Mouse (Mus musculus) forebrain, embryonic 10.5 days (tissue): Measurements from ENCODE around the gene Tpk1. TPM values are rescaled to one million over a fixed set of nuclear protein-coding genes. Genes with fewer than 3 reads are reported as not detected.
"Not testable (repeated sequence)": the region's sequence is repeated elsewhere in the genome, so short reads cannot be mapped to it uniquely, and the experiment has no call there.

Experiments used
- DNase-seq: peaks from one replicate; pipeline ENCODE4 v3.0.0-alpha.2; 2017; ENCODE audit warnings: low spot score; ENCODE audit errors: extremely low spot score
- H3K27ac ChIP-seq: fragments of 300-500 bp; sonication (generic); 2 replicates; pipeline ENCODE4 v1.5.1; 2016; ENCODE audit warnings: mild to moderate bottlenecking
- H3K27me3 ChIP-seq: fragments of 300-500 bp; sonication (generic); 2 replicates; pipeline ENCODE4 v1.6.1; 2016; ENCODE audit warnings: mild to moderate bottlenecking; ENCODE audit not compliant: poor library complexity, severe bottlenecking
- H3K36me3 ChIP-seq: fragments of 300-500 bp; sonication (generic); replicated peaks from 2 replicates; pipeline ENCODE4 v1.6.1; 2016; ENCODE audit warnings: mild to moderate bottlenecking, moderate library complexity
- H3K4me1 ChIP-seq: fragments of 300-500 bp; sonication (generic); 2 replicates; pipeline ENCODE4 v1.6.1; 2016
- H3K4me3 ChIP-seq: fragments of 300-500 bp; sonication (generic); 2 replicates; pipeline ENCODE4 v1.5.1; 2016; ENCODE audit warnings: mild to moderate bottlenecking, moderate library complexity
- H3K9me3 ChIP-seq: fragments of 300-500 bp; sonication (generic); 2 replicates; pipeline ENCODE4 v1.6.1; 2016; ENCODE audit warnings: mild to moderate bottlenecking, moderate library complexity
- WGBS: fragments of 180-500 bp; shearing (Covaris S2); methylation state at CpG from one replicate; pipeline ENCODE4 v1.1.7; 2016; 5-methylcytosine and 5-hydroxymethylcytosine counted together
- polyA plus RNA-seq: library from polyadenylated mRNA; unstranded; fragments of >200 nt; fragmentation: Nextera tagmentation; extraction: Ambion mirVana; gene quantifications from 2 replicates; pipeline ENCODE4 v1.2.1, GENCODE M21; 2016

Gene Tpk1
- polyA plus RNA-seq, 1 experiment from 2014 or later, result 4.8 TPM

DNA sequence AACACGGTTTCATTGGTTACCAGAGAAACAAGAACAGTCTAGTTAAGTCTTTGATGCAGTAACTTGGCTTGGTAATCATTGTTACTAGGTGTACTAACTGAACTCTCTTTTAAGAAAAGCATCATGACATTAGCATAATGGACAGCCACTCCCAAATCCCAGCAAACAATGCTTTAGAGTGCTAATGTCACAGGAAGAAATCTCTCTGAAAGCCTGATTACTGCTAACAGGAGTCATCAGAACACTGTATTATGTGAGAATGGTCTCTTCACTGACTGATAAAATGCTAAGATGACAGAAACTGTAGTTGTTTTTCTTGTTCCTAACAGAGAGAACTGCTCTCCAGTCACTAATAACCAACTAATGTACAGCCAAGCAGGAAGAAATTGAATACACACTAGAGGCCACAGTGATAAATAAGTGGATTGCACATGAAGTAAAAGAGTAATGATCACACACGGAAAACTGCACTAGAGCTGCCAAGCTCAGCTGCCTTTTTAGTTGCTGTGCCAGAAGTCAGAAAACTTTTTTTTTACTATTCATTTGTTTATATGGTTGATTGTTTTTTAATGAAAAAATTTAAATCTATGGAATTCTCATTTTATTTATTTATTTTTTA is 128.7 kb downstream of the Tpk1 start:
- Histone ChIP-seq H3K4me3 (no peak overlapping the region), H3K27ac (no peak overlapping the region), H3K27me3 (no peaks in the 10 kb centered on the region), H3K9me3 (no peaks in the 10 kb centered on the region), H3K36me3 (no peaks in the 10 kb centered on the region), H3K4me1 (no peaks in the 10 kb centered on the region)
- 93% methylated on average over 2 of the region's 2 CpGs for WGBS
- DNase-seq, result no peak

DNA sequence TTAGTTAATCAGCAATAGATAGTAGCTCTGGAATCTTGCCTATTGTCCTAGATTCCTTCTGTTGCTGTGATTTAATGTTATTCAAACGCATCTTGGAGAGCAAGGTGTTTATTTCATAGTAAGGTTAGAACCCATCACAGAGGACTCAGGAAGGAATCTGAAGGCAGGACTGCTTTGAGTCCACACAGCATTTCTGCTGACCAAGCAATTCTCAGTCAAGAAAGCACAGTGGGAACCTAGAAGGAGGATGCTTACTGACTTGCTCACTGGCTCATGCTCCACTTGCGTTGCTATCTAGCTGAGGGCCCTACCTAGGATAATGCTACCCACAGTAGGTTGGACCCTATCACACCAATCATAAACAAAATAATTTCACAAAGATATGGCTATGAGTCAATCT is 130.6 kb downstream of the Tpk1 start:
- Histone ChIP-seq H3K4me3 (no peak overlapping the region), H3K27ac (no peak overlapping the region), H3K36me3 (no peaks in the 10 kb centered on the region), H3K27me3 (no peaks in the 10 kb centered on the region), H3K4me1 (no peaks in the 10 kb centered on the region), H3K9me3 (no peaks in the 10 kb centered on the region)
- no peak for DNase-seq
- WGBS, result 92% methylated on average over 2 of the region's 2 CpGs

DNA sequence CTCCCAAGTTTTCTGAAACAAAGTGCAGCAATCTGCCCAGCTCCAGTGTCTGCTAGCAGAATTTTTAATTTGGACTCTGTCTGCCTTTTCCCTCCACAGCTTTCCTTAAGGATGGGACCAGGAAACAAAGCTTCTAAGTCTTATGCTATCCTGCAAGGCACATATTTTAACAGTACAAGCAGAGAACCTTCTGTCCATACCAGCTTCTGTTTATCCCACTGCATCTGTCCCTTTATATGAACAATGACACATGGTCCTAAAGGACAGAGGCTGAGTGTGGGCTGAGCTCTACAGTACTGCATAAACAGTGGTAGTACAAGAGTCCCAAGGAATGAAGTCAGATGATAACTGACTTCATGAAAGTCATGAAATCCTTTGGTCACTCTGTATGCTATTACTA is 132.8 kb downstream of the Tpk1 start:
- Histone ChIP-seq H3K4me1 (no peaks in the 10 kb centered on the region), H3K4me3 (no peak overlapping the region), H3K27ac (no peak overlapping the region), H3K27me3 (no peaks in the 10 kb centered on the region), H3K36me3 (no peaks in the 10 kb centered on the region), H3K9me3 (no peaks in the 10 kb centered on the region)
- DNase-seq, result no peak

DNA sequence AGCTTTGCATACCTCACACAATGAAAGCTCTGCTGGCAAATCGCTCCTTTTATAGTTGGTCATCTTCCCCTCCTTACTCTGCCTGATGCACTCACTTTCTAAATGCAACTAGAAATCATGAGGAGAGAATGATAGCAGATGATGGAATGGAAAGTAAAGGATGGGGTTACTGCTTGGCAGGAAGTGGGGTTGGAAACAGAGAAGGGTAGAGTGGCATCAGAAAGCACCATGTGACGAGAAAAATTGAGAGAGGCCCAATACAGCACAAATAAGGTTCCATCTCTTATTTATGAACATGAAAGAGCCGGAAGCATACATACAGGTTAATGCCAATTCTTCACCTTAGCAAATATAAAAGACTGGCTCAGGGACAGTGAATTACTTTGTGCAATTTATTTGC is 133.3 kb downstream of the Tpk1 start:
- H3K27ac ChIP-seq, result no peak overlapping the region
- 86% methylated on average over 3 of the region's 3 CpGs for WGBS
- H3K9me3 ChIP-seq, result no peaks in the 10 kb centered on the region
- H3K27me3 ChIP-seq, result no peaks in the 10 kb centered on the region
- no peaks in the 10 kb centered on the region for H3K4me1 ChIP-seq
- no peak for DNase-seq
- no peak overlapping the region for H3K4me3 ChIP-seq
- H3K36me3 ChIP-seq, result no peaks in the 10 kb centered on the region

DNA sequence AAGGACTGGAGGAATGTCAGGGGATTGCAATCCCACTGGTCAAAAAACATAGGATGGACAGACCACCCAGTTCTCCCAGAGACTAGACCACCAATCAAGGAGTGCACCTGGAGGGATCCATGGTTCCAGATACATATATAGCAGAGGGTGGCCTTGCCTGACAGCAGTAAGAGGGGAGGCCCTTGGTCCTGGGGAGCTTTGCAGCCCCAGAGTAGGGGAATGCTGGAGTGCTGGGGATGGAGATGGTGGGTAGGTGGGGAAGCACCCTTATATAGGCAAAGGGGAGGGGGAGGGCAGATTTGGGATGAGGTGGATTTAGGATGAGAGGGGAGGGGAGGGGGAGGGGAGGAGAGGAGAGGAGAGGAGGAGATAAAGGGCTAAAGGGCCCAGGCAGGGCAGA is 134.1 kb downstream of the Tpk1 start:
- DNase-seq, result no peak
- no peaks in the 10 kb centered on the region for H3K36me3 ChIP-seq
- no peaks in the 10 kb centered on the region for H3K4me1 ChIP-seq
- no peaks in the 10 kb centered on the region for H3K27me3 ChIP-seq
- no peak overlapping the region for H3K4me3 ChIP-seq
- no peaks in the 10 kb centered on the region for H3K9me3 ChIP-seq
- H3K27ac ChIP-seq, result no peak overlapping the region

DNA sequence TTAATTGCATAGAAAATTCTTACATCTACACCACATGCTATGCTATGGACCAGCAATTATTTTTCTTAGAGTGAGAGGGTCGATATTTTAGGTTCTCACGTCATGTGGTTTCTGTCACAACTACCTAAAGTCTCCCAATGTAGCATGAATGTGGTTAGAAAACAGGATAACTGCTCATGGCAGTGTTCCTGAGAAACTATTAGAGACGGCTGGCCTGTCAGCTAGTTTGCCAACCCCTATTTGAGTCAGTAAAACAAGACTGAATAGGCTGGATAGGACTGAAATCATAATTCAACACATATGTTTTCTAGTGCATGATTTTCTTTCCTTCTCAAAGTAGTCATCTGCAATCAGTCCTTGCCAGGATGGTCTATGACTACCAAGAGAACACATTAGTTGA is 137.1 kb downstream of the Tpk1 start:
- 87% methylated on average over 3 of the region's 3 CpGs for WGBS
- Histone ChIP-seq H3K4me1 (no peaks in the 10 kb centered on the region), H3K27ac (no peak overlapping the region), H3K4me3 (no peak overlapping the region), H3K27me3 (no peaks in the 10 kb centered on the region), H3K9me3 (no peaks in the 10 kb centered on the region), H3K36me3 (no peaks in the 10 kb centered on the region)
- no peak for DNase-seq

DNA sequence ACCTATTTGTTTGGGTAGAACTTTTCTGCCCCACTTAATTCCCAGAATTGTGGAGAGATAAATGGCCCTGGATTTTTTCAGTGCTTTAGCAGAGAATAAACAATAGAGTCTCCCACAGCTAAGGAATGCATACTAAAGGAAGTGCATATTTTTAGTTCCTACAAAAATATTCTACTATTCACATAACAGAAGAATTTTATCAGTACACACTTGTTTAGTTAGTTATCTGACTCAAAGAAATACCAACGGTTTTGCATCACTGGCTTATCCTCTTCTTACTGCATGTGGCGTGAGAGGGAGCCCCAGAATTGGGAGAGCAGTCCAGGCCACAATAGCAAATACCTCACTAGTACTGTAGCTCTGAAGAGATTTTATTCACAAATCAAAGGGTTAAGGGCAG is 141.1 kb downstream of the Tpk1 start:
- Histone ChIP-seq H3K36me3 (no peaks in the 10 kb centered on the region), H3K27me3 (no peaks in the 10 kb centered on the region), H3K27ac (no peak overlapping the region), H3K4me1 (peaks cover 13% of the 10 kb centered on the region), H3K4me3 (no peak overlapping the region), H3K9me3 (no peaks in the 10 kb centered on the region)
- WGBS, result 83% methylated on average over 2 of the region's 2 CpGs
- DNase-seq, result no peak

DNA sequence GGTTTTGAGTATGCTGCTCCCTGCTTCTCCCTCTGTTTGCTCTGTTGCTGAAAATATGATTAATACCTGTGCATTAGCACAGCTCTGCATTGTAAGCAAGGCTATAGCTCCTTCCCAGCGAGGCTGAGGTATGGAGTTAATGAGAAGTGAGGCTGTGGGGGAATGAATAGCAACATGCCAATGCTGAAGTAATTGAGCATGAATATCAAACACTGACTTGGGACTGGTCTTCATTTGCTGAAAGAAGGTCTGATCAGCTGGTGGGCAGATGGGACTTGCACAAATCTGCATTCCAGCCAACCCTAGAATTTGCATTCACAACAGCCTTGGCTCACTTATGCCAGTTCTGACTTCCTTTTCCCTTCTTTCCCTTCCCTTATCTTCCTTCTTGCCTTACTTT is 144.0 kb downstream of the Tpk1 start:
- 29% methylated on average over 1 of the region's 1 CpGs for WGBS
- Histone ChIP-seq H3K4me3 (no peak overlapping the region), H3K27ac (no peak overlapping the region), H3K27me3 (no peaks in the 10 kb centered on the region), H3K36me3 (no peaks in the 10 kb centered on the region), H3K9me3 (no peaks in the 10 kb centered on the region), H3K4me1 (peaks cover 13% of the 10 kb centered on the region)
- no peak for DNase-seq

DNA sequence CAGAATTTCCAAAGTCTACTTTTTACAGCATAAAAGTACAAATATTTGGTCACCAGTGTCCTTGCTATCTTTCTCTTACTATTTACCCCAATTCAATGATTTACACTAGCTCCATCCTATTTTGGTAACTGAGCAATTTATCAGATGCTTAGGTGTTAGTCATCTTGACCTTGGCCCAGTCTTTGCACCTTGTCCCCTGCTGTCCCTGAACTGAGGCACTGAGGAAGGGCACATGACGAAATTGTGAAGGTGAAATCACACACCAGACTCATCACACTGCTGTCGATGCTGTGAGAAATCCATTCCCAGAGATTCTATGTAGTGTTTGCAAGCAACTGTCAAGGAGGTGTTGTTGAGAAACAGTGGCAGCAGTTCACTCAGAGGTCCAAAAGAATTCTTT is 145.9 kb downstream of the Tpk1 start:
- Histone ChIP-seq H3K9me3 (no peaks in the 10 kb centered on the region), H3K27me3 (no peaks in the 10 kb centered on the region), H3K4me1 (peaks cover 13% of the 10 kb centered on the region), H3K27ac (no peak overlapping the region), H3K36me3 (no peaks in the 10 kb centered on the region), H3K4me3 (no peak overlapping the region)
- WGBS, result 44% methylated on average over 2 of the region's 2 CpGs
- DNase-seq, result no peak

DNA sequence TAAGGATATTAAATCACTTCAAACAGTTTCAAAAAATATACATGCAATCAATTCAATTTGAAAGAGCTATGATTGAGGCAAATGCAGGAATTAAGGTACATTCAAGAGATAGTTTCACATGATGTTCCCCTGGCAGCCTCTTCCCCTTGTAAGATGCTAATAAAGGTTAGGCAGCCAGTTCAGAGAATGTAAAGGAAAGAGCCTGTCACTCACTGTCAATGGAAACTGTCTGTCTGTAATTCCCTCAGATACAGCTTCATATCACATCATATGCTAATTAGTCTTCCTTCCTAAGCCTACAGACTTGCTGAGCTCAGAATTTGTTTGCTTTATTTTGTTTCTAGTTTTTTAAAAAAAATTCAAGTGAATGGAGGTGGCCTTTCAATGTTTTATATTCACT is 147.7 kb downstream of the Tpk1 start:
- Histone ChIP-seq H3K27me3 (no peaks in the 10 kb centered on the region), H3K27ac (no peak overlapping the region)

DNA sequence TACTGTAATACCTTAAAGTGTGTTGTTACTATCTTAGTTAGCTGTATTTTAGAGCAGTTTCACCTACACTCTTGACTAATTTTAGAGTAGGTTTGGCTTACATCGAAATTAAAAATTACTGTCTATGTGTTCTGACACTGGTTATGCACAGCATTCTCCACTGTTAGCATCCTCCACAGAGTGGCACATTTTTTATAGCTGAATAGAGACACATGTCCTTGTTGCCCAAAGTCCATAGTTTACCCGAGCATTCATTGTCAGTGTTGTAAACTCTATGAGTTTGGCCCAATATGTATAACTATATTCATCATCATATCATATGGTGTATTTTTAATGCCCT is 148.8 kb downstream of the Tpk1 start:
- no peak overlapping the region for H3K27ac ChIP-seq
- no peaks in the 10 kb centered on the region for H3K9me3 ChIP-seq
- WGBS, result 89% methylated on average over 2 of the region's 2 CpGs
- no peaks in the 10 kb centered on the region for H3K27me3 ChIP-seq
- H3K4me3 ChIP-seq, result no peak overlapping the region
- H3K4me1 ChIP-seq, result peaks cover 12% of the 10 kb centered on the region
- no peak for DNase-seq
- H3K36me3 ChIP-seq, result no peaks in the 10 kb centered on the region

More for the DNA sequence above, 147.7 kb downstream of the Tpk1 start:
- no peaks in the 10 kb centered on the region for H3K9me3 ChIP-seq
- no peak overlapping the region for H3K4me3 ChIP-seq
- no peaks in the 10 kb centered on the region for H3K36me3 ChIP-seq
- DNase-seq, result no peak
- H3K4me1 ChIP-seq, result peaks cover 13% of the 10 kb centered on the region

DNA sequence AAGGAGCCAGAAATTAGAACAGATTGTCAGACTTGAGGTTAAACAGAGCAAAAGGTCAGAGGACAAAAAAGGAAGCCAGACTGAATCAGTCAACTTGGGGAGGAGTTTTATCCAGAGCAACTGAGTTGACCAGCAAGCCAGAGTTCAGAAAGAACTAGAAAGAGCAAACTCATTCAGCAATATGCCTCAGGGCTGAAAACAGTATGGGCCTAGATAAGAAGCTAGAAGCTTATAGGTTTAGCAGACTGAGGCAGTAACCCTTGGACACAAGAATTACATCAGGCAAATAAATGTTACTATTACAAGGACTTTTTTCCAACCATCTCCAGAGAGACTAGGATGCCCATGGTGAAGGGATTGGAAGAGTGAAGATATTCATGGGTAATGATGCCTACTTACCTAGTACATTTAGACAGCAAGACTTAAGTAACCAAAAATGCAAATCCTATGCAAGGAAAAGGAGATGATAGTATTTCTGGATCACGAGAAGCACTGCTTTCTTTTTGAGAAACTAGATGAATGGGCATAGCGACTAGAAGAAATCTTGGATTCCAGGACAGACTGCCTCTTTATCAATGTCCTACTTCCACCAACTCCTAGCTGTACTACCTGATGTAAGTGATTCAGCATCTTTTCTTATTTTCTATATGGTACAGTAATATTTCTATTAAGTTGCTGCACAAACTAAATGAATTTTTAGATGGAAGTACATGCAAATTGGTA is 149.3 kb downstream of the Tpk1 start:
- Histone ChIP-seq H3K4me3 (no peak overlapping the region), H3K9me3 (no peaks in the 10 kb centered on the region), H3K27me3 (no peaks in the 10 kb centered on the region), H3K36me3 (no peaks in the 10 kb centered on the region), H3K27ac (no peak overlapping the region), H3K4me1 (peaks cover 7% of the 10 kb centered on the region; the same call in 1 of the 2 replicates)
- 88% methylated on average over 2 of the region's 2 CpGs for WGBS
- no peak for DNase-seq

DNA sequence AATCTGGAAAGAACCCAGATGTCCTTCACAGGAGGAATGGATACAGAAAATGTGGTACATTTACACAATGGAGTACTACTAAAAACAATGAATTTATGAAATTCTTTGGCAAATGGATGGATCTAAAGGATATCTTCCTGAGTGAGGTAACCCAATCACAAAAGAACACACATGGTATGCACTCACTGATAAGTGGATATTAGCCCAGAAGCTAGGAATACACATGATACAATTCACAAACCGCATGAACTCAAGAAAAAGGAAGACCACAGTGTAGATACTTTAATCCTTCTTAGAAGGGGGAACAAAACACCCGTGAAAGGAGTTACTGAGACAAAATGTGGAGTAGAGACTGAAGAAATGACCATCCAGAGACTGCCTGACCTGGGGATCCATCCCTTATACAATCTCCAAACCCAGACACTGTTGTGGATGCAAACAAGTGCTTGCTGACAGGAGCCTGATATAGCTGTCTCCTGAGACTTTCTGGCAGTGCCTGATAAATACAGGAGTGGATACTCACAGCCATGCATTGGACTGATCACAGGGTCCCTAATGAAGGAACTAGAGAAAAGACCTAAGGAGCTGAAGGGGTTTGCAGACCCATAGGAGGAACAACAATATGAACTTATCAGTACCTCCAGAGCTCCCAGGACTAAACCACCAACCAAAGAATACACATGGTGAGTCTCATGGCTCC is 159.2 kb downstream of the Tpk1 start:
- 91% methylated on average over 2 of the region's 2 CpGs for WGBS
- not testable (repeated sequence) for H3K27ac ChIP-seq, H3K4me3 ChIP-seq, H3K9me3 ChIP-seq, H3K27me3 ChIP-seq, DNase-seq, H3K4me1 ChIP-seq, H3K36me3 ChIP-seq
